Mouse (Mus musculus): ENCODE results near the gene Chac1. TPM values are rescaled to one million over a fixed set of nuclear protein-coding genes. Genes with fewer than 3 reads are reported as not detected.

Chac1 gene
- polyA plus RNA-seq, 1 experiment from 2014 or later = 2.0 TPM

DNA sequence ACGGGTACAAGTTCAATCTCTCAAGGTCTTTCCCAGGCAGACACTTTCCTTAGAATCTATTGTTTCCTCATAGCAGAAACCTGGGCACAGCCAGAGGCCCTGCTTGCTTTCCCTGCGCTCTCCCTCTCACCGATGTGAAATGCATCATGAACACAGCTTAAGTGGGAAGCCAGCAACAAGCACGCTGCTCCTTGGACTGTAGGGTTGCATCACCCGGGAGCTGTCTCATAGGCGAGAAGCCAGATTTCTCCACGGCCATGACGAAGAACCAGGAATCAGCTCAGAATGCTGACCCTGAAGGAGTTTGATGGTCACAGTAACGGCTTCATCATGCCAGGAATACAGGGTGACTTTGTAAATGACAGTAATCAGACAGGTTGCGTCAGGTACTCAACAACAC, 19.1 kb downstream of the Chac1 start:
- Histone ChIP-seq H3K27me3 (ENCODE audit: control insufficient read depth, insufficient read depth, low read length) (no peaks in the 10 kb centered on the region), H3K27ac (replicated peaks) (no peak overlapping the region), H3K36me3 (ENCODE audit: control insufficient read depth, insufficient read depth, low read length) (peaks cover 27% of the 10 kb centered on the region), H3K9me3 (ENCODE audit: control insufficient read depth, low read length) (no peaks in the 10 kb centered on the region), H3K4me3 (ENCODE audit: low read depth, low read length) (no peak overlapping the region), H3K9ac (ENCODE audit: low read length) (no peak overlapping the region), H3K4me1 (replicated peaks; ENCODE audit: control insufficient read depth, insufficient read depth) (no peaks in the 10 kb centered on the region), H3K4me2 (replicated peaks; ENCODE audit: low read depth) (no peak overlapping the region)
- ATAC-seq (ENCODE audit: low FRiP score, low TSS enrichment) (no peak), DNase-seq (ENCODE audit: low spot score) (no peak)
- TF ChIP-seq CTCF (IDR thresholded peaks at IDR 0.05; ENCODE audit: low read depth) (no peak), EP300 (optimal IDR thresholded peaks at IDR 0.05) (no peak)
- 95% methylated on average over 10 of the region's 10 CpGs for WGBS

DNA sequence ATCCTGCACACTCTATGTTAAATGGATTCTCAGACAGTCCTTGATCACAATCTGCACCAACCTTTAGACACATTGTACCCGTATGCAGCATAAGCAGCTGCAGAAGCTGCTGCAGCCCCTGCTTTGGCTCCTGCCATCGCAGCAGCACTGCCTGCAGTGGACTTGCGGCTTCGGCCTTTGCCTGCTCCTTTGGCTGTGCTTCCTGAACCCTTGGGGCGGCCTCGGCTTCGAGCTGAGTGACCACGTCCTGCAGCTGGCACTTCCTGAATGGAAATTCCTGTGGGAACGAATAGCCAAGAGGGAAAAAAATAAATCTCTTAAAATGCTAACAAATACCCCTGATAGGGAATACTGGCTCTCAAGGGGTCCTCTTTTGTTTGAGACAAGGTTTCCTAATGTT, 26.3 kb downstream of the Chac1 start:
- 84% methylated on average over 9 of the region's 9 CpGs for WGBS
- DNase-seq (ENCODE audit: low spot score) (no peak), ATAC-seq (ENCODE audit: low FRiP score, low TSS enrichment) (no peak)
- Histone ChIP-seq H3K9ac (ENCODE audit: low read length) (no peak overlapping the region), H3K36me3 (ENCODE audit: control insufficient read depth, insufficient read depth, low read length) (peaks cover 49% of the 10 kb centered on the region), H3K9me3 (ENCODE audit: control insufficient read depth, low read length) (no peaks in the 10 kb centered on the region), H3K4me1 (replicated peaks; ENCODE audit: control insufficient read depth, insufficient read depth) (no peaks in the 10 kb centered on the region), H3K27ac (replicated peaks) (no peak overlapping the region), H3K4me2 (replicated peaks; ENCODE audit: low read depth) (no peak overlapping the region), H3K27me3 (ENCODE audit: control insufficient read depth, insufficient read depth, low read length) (no peaks in the 10 kb centered on the region), H3K4me3 (ENCODE audit: low read depth, low read length) (no peak overlapping the region)
- TF ChIP-seq CTCF (IDR thresholded peaks at IDR 0.05; ENCODE audit: low read depth) (no peak), EP300 (optimal IDR thresholded peaks at IDR 0.05) (no peak)

DNA sequence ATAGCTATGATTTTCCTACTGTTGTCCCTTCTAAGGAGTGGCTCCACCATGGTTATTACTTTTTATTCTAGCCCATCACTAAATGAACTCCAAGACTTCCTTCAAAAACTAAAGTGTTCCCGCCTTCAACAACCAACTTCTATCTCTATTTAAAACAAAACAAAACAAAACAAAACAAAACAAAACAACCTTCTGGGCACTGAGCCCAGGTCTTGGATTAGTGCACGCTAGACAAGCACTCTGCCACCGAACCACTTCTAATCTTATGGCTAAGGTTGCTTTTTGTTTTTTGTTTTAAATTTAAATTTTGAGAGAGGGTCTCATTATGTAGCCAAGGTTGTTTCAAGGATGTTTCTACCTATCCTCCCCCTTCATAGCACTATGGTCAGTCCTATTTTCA, 26.8 kb downstream of the Chac1 start:
- peaks cover 48% of the 10 kb centered on the region for H3K36me3 ChIP-seq (ENCODE audit: control insufficient read depth, insufficient read depth, low read length)

DNA sequence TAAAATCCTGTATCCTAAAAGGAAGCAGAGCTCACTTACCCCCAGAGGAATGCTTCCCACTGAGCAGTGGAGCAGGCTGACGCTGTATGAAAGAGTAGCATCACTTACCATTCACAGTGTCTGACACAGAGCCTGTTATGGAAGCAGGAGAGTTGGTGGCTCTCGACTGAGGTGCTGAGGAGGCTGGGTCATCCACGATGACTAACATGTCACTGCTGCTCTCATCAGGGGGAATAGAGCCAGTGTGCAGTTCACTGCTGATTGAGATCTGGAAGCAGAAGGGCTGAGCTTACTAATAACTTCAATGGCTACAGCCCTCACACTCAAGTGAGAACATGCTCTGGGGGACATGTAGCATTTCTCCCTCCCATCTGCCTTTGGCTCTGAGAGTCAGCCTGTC, 28.4 kb downstream of the Chac1 start:
- Histone ChIP-seq H3K9ac (ENCODE audit: low read length) (no peak overlapping the region), H3K4me3 (ENCODE audit: low read depth, low read length) (no peak overlapping the region), H3K9me3 (ENCODE audit: control insufficient read depth, low read length) (no peaks in the 10 kb centered on the region), H3K4me1 (replicated peaks; ENCODE audit: control insufficient read depth, insufficient read depth) (no peaks in the 10 kb centered on the region), H3K36me3 (ENCODE audit: control insufficient read depth, insufficient read depth, low read length) (peaks cover 34% of the 10 kb centered on the region), H3K4me2 (replicated peaks; ENCODE audit: low read depth) (no peak overlapping the region), H3K27me3 (ENCODE audit: control insufficient read depth, insufficient read depth, low read length) (no peaks in the 10 kb centered on the region), H3K27ac (replicated peaks) (no peak overlapping the region)
- no peak for TF ChIP-seq EP300 (optimal IDR thresholded peaks at IDR 0.05)
- TF ChIP-seq CTCF (IDR thresholded peaks at IDR 0.05; ENCODE audit: low read depth) = no peak
- DNase-seq (ENCODE audit: low spot score) (no peak), ATAC-seq (ENCODE audit: low FRiP score, low TSS enrichment) (no peak)
- 86% methylated on average over 3 of the region's 3 CpGs for WGBS

More for the DNA sequence above, 26.8 kb downstream of the Chac1 start:
- 72% methylated on average over 3 of the region's 3 CpGs for WGBS
- no peak for DNase-seq (ENCODE audit: low spot score)
- no peak overlapping the region for H3K4me3 ChIP-seq (ENCODE audit: low read depth, low read length)
- H3K4me2 ChIP-seq (replicated peaks; ENCODE audit: low read depth) = no peak overlapping the region
- H3K27me3 ChIP-seq (ENCODE audit: control insufficient read depth, insufficient read depth, low read length) = no peaks in the 10 kb centered on the region
- no peak overlapping the region for H3K27ac ChIP-seq (replicated peaks)
- no peak for ATAC-seq (ENCODE audit: low FRiP score, low TSS enrichment)
- TF ChIP-seq CTCF (IDR thresholded peaks at IDR 0.05; ENCODE audit: low read depth) (no peak), EP300 (optimal IDR thresholded peaks at IDR 0.05) (no peak)
- no peak overlapping the region for H3K9ac ChIP-seq (ENCODE audit: low read length)
- no peaks in the 10 kb centered on the region for H3K9me3 ChIP-seq (ENCODE audit: control insufficient read depth, low read length)
- H3K4me1 ChIP-seq (replicated peaks; ENCODE audit: control insufficient read depth, insufficient read depth) = no peaks in the 10 kb centered on the region

DNA sequence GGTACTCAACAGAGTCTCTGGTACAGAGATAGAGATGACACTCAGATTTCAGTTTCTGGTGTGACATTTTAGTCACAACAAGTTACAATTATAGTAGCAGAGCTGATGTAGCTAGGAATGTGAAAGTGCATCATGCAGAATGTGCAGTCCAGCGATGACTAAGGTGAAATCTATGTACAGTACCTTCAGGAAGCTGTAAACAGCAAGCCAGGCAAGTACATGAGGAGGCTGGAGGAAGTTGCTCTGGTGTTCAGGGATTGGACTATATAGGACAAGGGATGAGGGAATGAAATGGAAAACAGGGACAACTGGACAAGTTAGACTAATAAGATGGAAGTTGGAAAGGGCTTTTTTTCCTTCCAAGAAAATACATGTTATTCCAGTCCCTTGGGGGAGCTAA, 37.2 kb downstream of the Chac1 start:
- TF ChIP-seq EP300 (optimal IDR thresholded peaks at IDR 0.05) = no peak
- TF ChIP-seq CTCF (IDR thresholded peaks at IDR 0.05; ENCODE audit: low read depth) = no peak
- 77% methylated on average over 1 of the region's 1 CpGs for WGBS

DNA sequence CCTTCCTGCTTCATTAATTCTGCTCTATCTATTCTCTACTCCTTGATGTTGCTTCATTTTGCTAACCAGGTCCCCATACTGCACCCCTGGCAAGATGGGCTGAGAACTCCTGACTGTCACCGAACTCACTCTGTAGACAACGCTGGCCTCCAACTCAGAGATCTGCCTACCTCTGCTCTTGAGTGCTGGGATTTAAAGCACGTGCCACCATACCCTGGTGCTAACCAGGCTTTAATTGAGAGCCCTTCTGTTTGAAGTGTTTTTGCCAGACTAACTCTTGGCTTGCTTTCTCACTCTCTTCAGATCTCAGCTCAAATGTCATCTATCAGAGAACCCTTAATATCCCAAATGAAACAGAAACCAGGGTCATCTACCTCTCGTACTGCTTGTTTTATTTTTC, 39.0 kb downstream of the Chac1 start:
- ATAC-seq (ENCODE audit: low FRiP score, low TSS enrichment) (no peak), DNase-seq (ENCODE audit: low spot score) (no peak)
- H3K4me1 ChIP-seq (replicated peaks; ENCODE audit: control insufficient read depth, insufficient read depth) = no peaks in the 10 kb centered on the region
- no peaks in the 10 kb centered on the region for H3K27me3 ChIP-seq (ENCODE audit: control insufficient read depth, insufficient read depth, low read length)
- WGBS = 95% methylated on average over 4 of the region's 4 CpGs
- no peak overlapping the region for H3K9ac ChIP-seq (ENCODE audit: low read length)
- peaks cover 2% of the 10 kb centered on the region; the same call in 1 of the 2 replicates for H3K36me3 ChIP-seq (ENCODE audit: control insufficient read depth, insufficient read depth, low read length)
- no peak overlapping the region for H3K27ac ChIP-seq (replicated peaks)
- TF ChIP-seq EP300 (optimal IDR thresholded peaks at IDR 0.05) (no peak), CTCF (IDR thresholded peaks at IDR 0.05; ENCODE audit: low read depth) (no peak)
- H3K4me3 ChIP-seq (ENCODE audit: low read depth, low read length) = no peak overlapping the region
- no peaks in the 10 kb centered on the region for H3K9me3 ChIP-seq (ENCODE audit: control insufficient read depth, low read length)
- no peak overlapping the region for H3K4me2 ChIP-seq (replicated peaks; ENCODE audit: low read depth)

More for the DNA sequence above, 37.2 kb downstream of the Chac1 start:
- Histone ChIP-seq H3K4me2 (replicated peaks; ENCODE audit: low read depth) (no peak overlapping the region), H3K27me3 (ENCODE audit: control insufficient read depth, insufficient read depth, low read length) (no peaks in the 10 kb centered on the region), H3K9ac (ENCODE audit: low read length) (no peak overlapping the region), H3K4me1 (replicated peaks; ENCODE audit: control insufficient read depth, insufficient read depth) (no peaks in the 10 kb centered on the region), H3K27ac (replicated peaks) (no peak overlapping the region), H3K9me3 (ENCODE audit: control insufficient read depth, low read length) (no peaks in the 10 kb centered on the region), H3K36me3 (ENCODE audit: control insufficient read depth, insufficient read depth, low read length) (peaks cover 2% of the 10 kb centered on the region; the same call in 1 of the 2 replicates), H3K4me3 (ENCODE audit: low read depth, low read length) (no peak overlapping the region)
- no peak for DNase-seq (ENCODE audit: low spot score)
- no peak for ATAC-seq (ENCODE audit: low FRiP score, low TSS enrichment)
